Mouse (Mus musculus) small intestine, adult 2 months (tissue): Measurements from ENCODE around the gene Peli2.

Source experiments
- CTCF ChIP-seq: fragments of 200-500 bp; IDR thresholded peaks from 2 replicates; pipeline ENCODE4 v1.5.1; 2012; ENCODE audit warnings: low read depth, mild to moderate bottlenecking, control low read depth, inconsistent platforms, low read length, moderate library complexity, mixed read lengths; ENCODE audit not compliant: insufficient replicate concordance, insufficient read length; ENCODE audit errors: extremely low read depth
- POLR2A ChIP-seq: fragments of 200-500 bp; IDR thresholded peaks from 2 replicates; pipeline ENCODE4 v1.6.1; 2012; ENCODE audit warnings: low read depth, mild to moderate bottlenecking, control low read depth, inconsistent platforms, low read length, moderate library complexity

DNA sequence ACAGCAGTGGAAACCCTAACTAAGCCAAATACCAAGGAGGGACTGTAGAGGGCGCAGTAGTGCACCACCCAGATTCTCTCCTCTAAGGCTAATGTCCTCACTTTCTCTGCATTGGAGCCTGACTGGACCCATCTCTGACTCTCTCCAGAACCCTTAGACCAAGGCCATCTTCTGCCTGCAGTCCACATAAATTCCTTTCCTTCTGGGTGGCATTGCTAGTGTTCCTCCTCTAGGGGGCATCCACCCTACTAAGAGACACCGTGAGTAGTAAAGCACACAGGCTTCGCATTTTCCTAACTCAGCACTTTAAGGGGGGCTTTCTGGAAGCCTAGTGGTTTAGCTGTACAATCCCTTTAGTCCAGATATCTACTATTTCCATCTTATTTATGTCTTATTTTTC is 207.1 kb downstream of the Peli2 start:
- TF ChIP-seq POLR2A, result no peak
- TF ChIP-seq CTCF, result peak; percentile 17; the same call in 1 of the 2 replicates
